Mouse (Mus musculus) induced T-regulatory cell, adult 2 months (primary cell): ENCODE results near the gene Chd2.

Source experiments
- DNase-seq: peaks from one replicate; pipeline ENCODE4 v3.0.0-alpha.2; 2012; ENCODE audit warnings: low read depth

Chd2 gene

GRCm38 (mm10) chr7:73539116-73539682 lies 2.4 kb downstream of the Chd2 start:
- peak; percentile 82 for DNase-seq

- peak; percentile 72 for DNase-seq
Measured at GRCm38 (mm10) chr7:73538424-73539079, 3.1 kb downstream of the Chd2 start.

- DNase-seq = peak; percentile 100
Measured at GRCm38 (mm10) chr7:73537634-73538423, 3.8 kb downstream of the Chd2 start.

GRCm38 (mm10) chr7:73537228-73537627 lies 4.4 kb downstream of the Chd2 start:
- no peak for DNase-seq

- no peak for DNase-seq
Measured at GRCm38 (mm10) chr7:73536579-73536978, 5.1 kb downstream of the Chd2 start.

GRCm38 (mm10) chr7:73535861-73536200 lies 5.8 kb downstream of the Chd2 start:
- DNase-seq = no peak

- no peak for DNase-seq
Measured at GRCm38 (mm10) chr7:73534937-73535860, 6.4 kb downstream of the Chd2 start.

GRCm38 (mm10) chr7:73533457-73533856 lies 8.2 kb downstream of the Chd2 start:
- peak; percentile 60 for DNase-seq

GRCm38 (mm10) chr7:73532916-73533315 lies 8.7 kb downstream of the Chd2 start:
- peak; percentile 48 for DNase-seq

- DNase-seq = peak; percentile 53
Measured at GRCm38 (mm10) chr7:73532139-73532538, 9.5 kb downstream of the Chd2 start.

GRCm38 (mm10) chr7:73531506-73532093 lies 10.0 kb downstream of the Chd2 start:
- DNase-seq = peak; percentile 66

GRCm38 (mm10) chr7:73530846-73531245 lies 10.8 kb downstream of the Chd2 start:
- DNase-seq = peak; percentile 81

GRCm38 (mm10) chr7:73530164-73530563 lies 11.5 kb downstream of the Chd2 start:
- DNase-seq = peak; percentile 60

GRCm38 (mm10) chr7:73529261-73529660 lies 12.4 kb downstream of the Chd2 start:
- DNase-seq = peak; percentile 55

GRCm38 (mm10) chr7:73528377-73528894 lies 13.2 kb downstream of the Chd2 start:
- peak; percentile 53 for DNase-seq

- DNase-seq = peak; percentile 30
Measured at GRCm38 (mm10) chr7:73527225-73527624, 14.4 kb downstream of the Chd2 start.

- peak; percentile 93 for DNase-seq
Measured at GRCm38 (mm10) chr7:73524454-73524952, 17.1 kb downstream of the Chd2 start.

GRCm38 (mm10) chr7:73523608-73524259 lies 17.9 kb downstream of the Chd2 start:
- DNase-seq = peak; percentile 58

GRCm38 (mm10) chr7:73523183-73523582 lies 18.4 kb downstream of the Chd2 start:
- peak; percentile 85 for DNase-seq
